Mouse (Mus musculus) ES-Bruce4 (cell line): ENCODE results near the gene Tbc1d9. TPM values are rescaled to one million over a fixed set of nuclear protein-coding genes. Genes with fewer than 3 reads are reported as not detected.
A peak's percentile ranks its signal among the peaks of the same experiment; 100 is the strongest.

ENCODE experiments used
- H3K27ac ChIP-seq: 2 replicates; pipeline ENCODE4 v1.5.1; 2012; ENCODE audit warnings: low read length, inconsistent platforms; ENCODE audit not compliant: insufficient read depth
- H3K27me3 ChIP-seq: 2 replicates; pipeline ENCODE4 v1.6.1; 2012; ENCODE audit warnings: mild to moderate bottlenecking, low read length, inconsistent platforms; ENCODE audit not compliant: control insufficient read depth, poor library complexity, insufficient read depth, severe bottlenecking
- H3K36me3 ChIP-seq: 2 replicates; pipeline ENCODE4 v1.6.1; 2012; ENCODE audit warnings: inconsistent platforms, mild to moderate bottlenecking, low read length, moderate library complexity; ENCODE audit not compliant: control insufficient read depth, poor library complexity, insufficient read depth, severe bottlenecking
- H3K4me1 ChIP-seq: one replicate; pipeline ENCODE4 v1.8.1; 2011; ENCODE audit warnings: low read length; ENCODE audit not compliant: control insufficient read depth, insufficient read depth
- H3K4me3 ChIP-seq: 2 replicates; pipeline ENCODE4 v1.5.1; 2011; ENCODE audit warnings: low read depth, mild to moderate bottlenecking, low read length
- H3K9ac ChIP-seq: 2 replicates; pipeline ENCODE4 v1.6.1; 2012; ENCODE audit warnings: low read depth, mild to moderate bottlenecking, inconsistent platforms; ENCODE audit not compliant: poor library complexity, severe bottlenecking
- H3K9me3 ChIP-seq: replicated peaks from 2 replicates; pipeline ENCODE4 v1.6.1; 2012; ENCODE audit warnings: mild to moderate bottlenecking, low read length, inconsistent platforms; ENCODE audit not compliant: control insufficient read depth, poor library complexity, insufficient read depth, severe bottlenecking
- CTCF ChIP-seq: IDR thresholded peaks from one replicate; pipeline ENCODE4 v1.8.1; 2011; ENCODE audit warnings: low read depth, low read length
- EP300 ChIP-seq: IDR thresholded peaks from 2 replicates; pipeline ENCODE4 v1.6.1; 2011; ENCODE audit warnings: low read depth, low read length; ENCODE audit not compliant: insufficient read depth
- POLR2A ChIP-seq: IDR thresholded peaks from one replicate; pipeline ENCODE4 v1.8.1; 2011; ENCODE audit warnings: low read length; ENCODE audit not compliant: insufficient read depth
- polyA plus RNA-seq: library from polyadenylated mRNA; stranded (reverse); fragments of >200 nt; gene quantifications from 2 replicates; pipeline ENCODE4 v1.2.4, GENCODE M21; 2011; ENCODE audit warnings: low read depth; ENCODE audit not compliant: missing spikeins, insufficient read depth, insufficient read length

Gene Tbc1d9
- 8.8 and 10.6 TPM in 2 replicates for polyA plus RNA-seq

DNA sequence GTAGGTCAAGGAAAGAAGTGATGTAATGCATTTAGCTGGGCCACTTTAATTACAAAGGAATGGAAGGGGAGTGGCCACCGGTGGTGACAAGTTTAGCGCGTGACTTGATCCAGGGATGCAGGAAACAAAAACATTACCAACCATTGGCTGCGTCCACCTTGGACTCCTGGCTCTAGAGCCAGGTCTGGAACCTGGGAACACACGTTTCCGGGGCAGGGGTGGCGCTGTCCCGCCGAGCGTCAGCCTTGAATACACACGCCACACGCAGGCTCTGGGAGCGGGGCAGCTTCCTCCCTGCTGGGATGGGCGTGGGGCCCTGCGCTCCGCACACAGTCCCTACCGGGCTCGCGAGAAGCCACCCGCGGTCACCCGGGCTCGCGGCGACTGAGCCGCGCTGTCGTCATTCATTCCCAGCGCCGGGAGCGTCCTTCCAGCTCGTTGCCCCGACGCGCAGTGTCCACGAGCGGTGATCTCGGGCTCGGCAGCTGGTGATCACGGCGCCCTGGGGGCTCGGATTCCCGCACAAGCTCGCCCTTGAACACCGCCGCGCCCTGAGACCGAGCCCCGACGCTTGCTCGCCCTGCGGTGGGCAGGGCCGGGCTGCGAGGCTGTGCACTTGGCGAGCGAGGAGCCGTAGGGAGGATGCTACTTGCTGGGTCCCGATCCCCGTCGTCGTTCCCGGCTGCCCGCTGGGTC lies at the start of gene Tbc1d9:
Gene Tbc1d9 (plus strand): TSS at position 118 of the 696 bp plus-strand sequence.
- 0 out of 2 replicates have a peak, but pooled peaks cover 2% of the 10 kb centered on the region for H3K27me3 ChIP-seq
- peak within 1 kb of the TSS; percentile 88 for H3K9ac ChIP-seq
- H3K36me3 ChIP-seq = no peaks in the 10 kb centered on the region
- H3K4me3 ChIP-seq = peak within 1 kb of the TSS; percentile 77
- H3K27ac ChIP-seq = peak within 1 kb of the TSS; percentile 64
- peaks cover 11% of the 10 kb centered on the region for H3K4me1 ChIP-seq
- peak; percentile 90 for TF ChIP-seq EP300
- peak; percentile 31 for TF ChIP-seq CTCF
- no peak for TF ChIP-seq POLR2A
- H3K9me3 ChIP-seq = no peaks in the 10 kb centered on the region

DNA sequence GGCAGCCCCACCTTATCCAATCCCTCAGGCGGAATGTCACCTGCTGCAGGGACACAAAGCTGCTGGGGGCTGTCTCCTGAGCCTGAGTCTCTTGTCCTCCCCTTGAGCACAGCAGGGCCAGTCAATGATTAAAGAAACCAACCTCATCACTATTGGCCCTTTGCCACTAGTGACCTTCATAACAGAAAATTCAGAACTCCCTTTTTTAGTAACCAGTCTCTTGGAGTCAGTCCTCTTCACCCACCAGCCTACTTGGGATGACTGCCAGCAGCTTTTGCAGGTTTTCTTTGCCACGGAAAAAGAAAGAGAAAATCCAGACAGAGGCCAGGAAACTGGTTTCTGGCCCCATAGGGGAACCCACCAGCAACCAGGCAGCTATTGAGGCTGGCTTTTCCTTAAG lies 30.1 kb upstream of the Tbc1d9 start:
- H3K27me3 ChIP-seq = no peaks in the 10 kb centered on the region
- H3K27ac ChIP-seq = no peak overlapping the region
- H3K36me3 ChIP-seq = no peaks in the 10 kb centered on the region
- H3K4me1 ChIP-seq = no peaks in the 10 kb centered on the region
- H3K9ac ChIP-seq = no peak overlapping the region
- no peak overlapping the region for H3K4me3 ChIP-seq
- TF ChIP-seq POLR2A (no peak), CTCF (no peak), EP300 (no peak)
- no peaks in the 10 kb centered on the region for H3K9me3 ChIP-seq

DNA sequence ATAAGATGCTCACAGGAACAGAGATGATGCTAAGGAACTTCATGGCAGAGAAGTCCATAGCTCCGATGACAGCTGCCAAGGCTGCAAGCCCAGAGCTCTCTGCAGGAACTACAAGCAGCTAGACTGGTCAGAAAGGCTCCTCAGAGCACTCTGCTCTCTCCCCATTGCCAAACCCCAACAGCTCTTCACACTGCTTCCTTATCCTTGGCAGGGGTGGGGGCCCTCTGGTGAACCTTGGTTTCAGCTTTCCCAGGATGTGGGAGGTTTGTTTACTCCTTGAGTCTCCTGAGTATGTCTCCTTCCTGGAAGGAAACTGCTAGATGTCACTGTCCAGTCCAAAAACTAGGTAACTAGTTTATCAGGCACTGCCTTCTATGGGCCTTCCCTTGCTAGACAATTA lies 25.1 kb upstream of the Tbc1d9 start:
- H3K27ac ChIP-seq = no peak overlapping the region
- no peaks in the 10 kb centered on the region for H3K27me3 ChIP-seq
- no peaks in the 10 kb centered on the region for H3K4me1 ChIP-seq
- no peak overlapping the region for H3K9ac ChIP-seq
- peaks cover 5% of the 10 kb centered on the region; the same call in 1 of the 2 replicates for H3K9me3 ChIP-seq
- no peak overlapping the region for H3K4me3 ChIP-seq
- H3K36me3 ChIP-seq = no peaks in the 10 kb centered on the region
- TF ChIP-seq POLR2A (no peak), EP300 (no peak), CTCF (no peak)

DNA sequence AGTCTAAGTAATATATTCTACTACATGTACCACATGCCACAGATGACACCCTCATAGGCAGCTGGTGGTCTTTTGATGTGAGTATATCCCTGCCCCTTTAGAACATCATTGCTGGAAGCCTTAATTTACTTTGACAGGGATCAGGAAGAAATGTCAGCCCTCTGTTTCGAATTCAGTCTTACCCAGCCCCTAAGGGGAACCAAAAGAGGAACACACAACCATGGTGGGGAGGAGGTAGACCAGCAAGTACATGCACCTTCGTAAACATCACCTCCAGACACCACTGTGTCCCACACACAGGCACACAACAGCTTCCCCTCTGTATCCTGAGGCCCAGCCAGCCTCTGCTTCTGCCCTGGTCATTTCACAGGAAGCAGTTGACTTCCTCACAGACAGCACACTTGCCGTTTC lies 24.4 kb upstream of the Tbc1d9 start:
- no peaks in the 10 kb centered on the region for H3K4me1 ChIP-seq
- no peaks in the 10 kb centered on the region for H3K36me3 ChIP-seq
- TF ChIP-seq CTCF (no peak), EP300 (no peak), POLR2A (no peak)
- H3K27me3 ChIP-seq = no peaks in the 10 kb centered on the region
- no peak overlapping the region for H3K4me3 ChIP-seq
- H3K9ac ChIP-seq = no peak overlapping the region
- no peak overlapping the region for H3K27ac ChIP-seq
- H3K9me3 ChIP-seq = peaks cover 5% of the 10 kb centered on the region; the same call in 1 of the 2 replicates

DNA sequence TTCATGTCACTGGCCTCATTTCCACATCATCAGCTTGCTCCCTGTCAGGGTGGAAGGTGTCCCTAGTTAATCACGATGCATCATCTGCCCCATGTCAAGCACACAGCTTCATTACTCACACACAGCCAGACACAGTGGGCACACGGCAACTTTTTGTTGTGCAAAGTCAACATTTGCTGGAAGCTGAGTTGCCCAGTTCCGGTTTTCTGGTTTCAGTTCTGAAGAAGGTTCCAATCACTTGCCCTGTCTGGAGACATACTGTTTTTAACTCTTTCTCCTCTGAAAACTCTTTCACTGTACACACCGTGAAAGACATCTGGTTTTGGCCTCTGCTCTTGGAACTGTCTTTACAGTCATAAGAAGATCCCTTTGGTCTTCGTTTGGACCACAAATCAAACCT lies 23.8 kb upstream of the Tbc1d9 start:
- Histone ChIP-seq H3K4me1 (no peaks in the 10 kb centered on the region), H3K4me3 (no peak overlapping the region), H3K27me3 (no peaks in the 10 kb centered on the region), H3K9ac (no peak overlapping the region), H3K9me3 (peaks cover 5% of the 10 kb centered on the region; the same call in 1 of the 2 replicates), H3K27ac (no peak overlapping the region), H3K36me3 (no peaks in the 10 kb centered on the region)
- TF ChIP-seq EP300 (no peak), CTCF (no peak), POLR2A (no peak)

DNA sequence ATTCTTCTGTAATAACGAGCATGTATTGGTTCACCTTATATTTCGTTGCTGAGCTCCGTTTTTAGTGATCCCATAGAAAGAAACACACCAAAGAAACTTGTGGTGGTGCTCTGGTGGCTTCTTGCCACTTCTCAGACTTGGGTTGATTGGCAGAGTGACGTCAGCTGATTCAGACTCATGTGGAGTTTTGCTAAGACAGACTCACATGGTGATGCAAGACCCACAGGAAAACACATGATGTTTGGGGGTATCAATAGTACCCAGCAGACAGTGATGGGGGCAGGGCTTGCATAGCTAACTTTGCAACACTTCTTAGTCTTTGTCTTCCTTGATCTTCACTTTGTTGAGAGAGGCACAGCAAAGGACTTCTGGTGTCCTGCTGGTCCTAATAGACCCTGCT lies 20.6 kb upstream of the Tbc1d9 start:
- Histone ChIP-seq H3K9me3 (peaks cover 5% of the 10 kb centered on the region; the same call in 1 of the 2 replicates), H3K4me3 (no peak overlapping the region), H3K9ac (no peak overlapping the region), H3K27me3 (no peaks in the 10 kb centered on the region), H3K4me1 (no peaks in the 10 kb centered on the region), H3K36me3 (no peaks in the 10 kb centered on the region), H3K27ac (no peak overlapping the region)
- no peak for TF ChIP-seq POLR2A
